Mouse (Mus musculus) adrenal gland, postnatal 36 days (tissue): ENCODE measurements around the gene Susd2. TPM values are rescaled to one million over a fixed set of nuclear protein-coding genes. Genes with fewer than 3 reads are reported as not detected.

Experiments
- DNase-seq, 2 experiments: peaks; one replicate each; pipeline ENCODE4 v3.0.0; 2021; ENCODE audit warnings: mixed read lengths in 1 of 2
- long read RNA-seq, 2 experiments: library from polyadenylated mRNA; stranded (forward); transcript quantifications; one replicate each; pipeline ENCODE4 v2.0.0; 2021; ENCODE audit warnings: borderline sequencing depth in 2 of 2
- total RNA-seq, 2 experiments: library from RNA; stranded (reverse); gene quantifications; 2 replicates each; pipeline ENCODE4 v1.2.3; 2021

The Susd2 gene
- total RNA-seq = 10 to 100 TPM in 1 of 2 experiments, 1 to 10 TPM in 1; 9.7 to 11.0 TPM
- long read RNA-seq, experiment 1, partial matches to known transcripts = 4 of 7 reads
- long read RNA-seq, experiment 1, other reads (novel, unspliced or antisense) = 1 of 7 reads
- long read RNA-seq, experiment 2, partial matches to known transcripts = 0 of 1 reads
- long read RNA-seq, experiment 2, other reads (novel, unspliced or antisense) = 0 of 1 reads

GRCm38 (mm10) chr10:75643741-75644343 is at the start of gene Susd2:
TSS of gene Susd2 (minus strand) at chr10:75644008.
- peak; percentile 65 to 84 for DNase-seq

GRCm38 (mm10) chr10:75688598-75688997 is 44.8 kb upstream of the Susd2 start:
- no peak for DNase-seq

DNA sequence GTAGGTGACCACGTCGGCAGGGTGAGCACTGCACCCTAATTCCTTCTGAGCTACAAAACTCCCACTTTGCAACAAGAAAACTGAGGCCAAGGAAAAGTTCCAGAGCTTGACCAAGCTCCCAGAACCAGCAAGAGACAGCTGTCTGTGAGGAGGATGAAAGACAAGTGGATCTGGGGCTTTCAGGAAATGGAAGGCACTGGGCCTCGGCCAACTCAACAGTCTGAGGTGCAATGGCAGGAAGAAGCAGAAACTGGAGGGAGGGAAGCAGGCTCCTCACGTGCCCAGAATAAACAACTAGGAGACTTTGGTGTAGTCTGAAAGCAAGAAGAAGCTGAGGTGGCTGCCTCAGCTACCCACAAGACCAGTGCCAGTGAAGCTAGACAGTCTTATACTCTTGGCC is 42.9 kb upstream of the Susd2 start:
- DNase-seq = no peak

DNA sequence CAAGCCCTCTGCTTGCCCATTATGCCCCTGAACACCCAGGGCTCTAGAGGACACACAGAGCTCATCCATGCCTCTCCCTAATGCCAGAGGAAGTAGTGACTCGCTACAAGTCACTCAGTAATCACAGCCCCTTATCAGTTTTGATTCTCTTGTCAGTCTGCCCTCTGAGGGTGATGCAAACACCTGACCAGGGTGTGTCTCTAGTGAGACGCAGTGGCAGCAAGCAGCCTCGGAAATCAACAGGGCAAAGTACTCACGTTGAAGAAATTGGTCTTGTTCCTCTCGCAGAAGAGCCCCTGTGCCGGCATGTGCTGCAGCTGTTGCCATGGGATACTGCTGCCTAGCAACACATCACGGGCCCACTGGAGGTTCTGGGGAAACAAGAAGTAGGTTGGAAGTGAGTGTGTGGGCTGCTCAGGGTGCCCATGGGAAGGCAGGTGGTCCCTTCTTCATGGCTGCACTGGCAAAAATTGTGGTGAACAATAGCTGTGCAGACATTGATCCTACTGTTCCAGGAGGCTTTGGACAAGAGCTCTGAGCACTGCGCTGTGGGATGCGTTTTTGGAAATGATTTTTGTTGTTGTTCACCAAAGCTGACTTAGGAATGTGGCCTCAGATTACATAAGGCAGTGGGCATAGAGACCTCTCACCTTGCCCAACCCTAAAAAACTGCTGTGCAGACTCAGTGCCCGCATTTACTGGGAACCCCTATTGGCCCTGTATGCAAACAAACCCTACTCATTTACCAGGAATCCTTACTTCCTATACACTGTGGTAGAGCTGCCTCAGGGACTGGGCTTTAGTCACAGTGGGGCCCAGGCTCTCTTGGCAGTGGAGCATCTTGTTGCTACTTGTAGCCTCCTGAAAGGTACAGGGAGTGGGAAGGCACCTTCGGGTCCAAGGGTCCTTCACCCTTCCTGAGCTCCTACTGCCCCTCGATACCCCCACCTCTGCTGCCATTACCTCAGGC is 40.5 kb upstream of the Susd2 start:
- no peak for DNase-seq

DNA sequence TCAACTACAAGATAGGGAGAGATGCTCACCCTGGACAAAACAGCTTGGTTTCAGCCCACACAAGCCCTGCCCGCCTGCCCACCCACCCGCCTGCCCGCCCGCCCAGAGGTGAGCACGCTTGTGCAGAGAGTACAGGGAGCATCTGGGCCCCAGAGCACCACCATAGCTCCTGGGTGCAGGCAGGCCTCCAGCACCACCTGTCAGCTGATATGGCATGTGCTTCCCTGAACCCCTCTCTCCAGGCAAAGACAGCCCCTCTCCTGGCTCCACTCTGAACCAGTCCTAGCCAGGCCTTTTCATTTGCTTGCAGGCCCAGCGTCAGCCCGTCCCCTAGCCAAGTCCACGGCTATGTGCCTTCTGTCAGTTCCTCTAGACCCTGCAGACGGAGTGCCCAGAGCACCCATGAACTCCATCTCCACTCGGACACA is 36.8 kb upstream of the Susd2 start:
- DNase-seq = no peak

DNA sequence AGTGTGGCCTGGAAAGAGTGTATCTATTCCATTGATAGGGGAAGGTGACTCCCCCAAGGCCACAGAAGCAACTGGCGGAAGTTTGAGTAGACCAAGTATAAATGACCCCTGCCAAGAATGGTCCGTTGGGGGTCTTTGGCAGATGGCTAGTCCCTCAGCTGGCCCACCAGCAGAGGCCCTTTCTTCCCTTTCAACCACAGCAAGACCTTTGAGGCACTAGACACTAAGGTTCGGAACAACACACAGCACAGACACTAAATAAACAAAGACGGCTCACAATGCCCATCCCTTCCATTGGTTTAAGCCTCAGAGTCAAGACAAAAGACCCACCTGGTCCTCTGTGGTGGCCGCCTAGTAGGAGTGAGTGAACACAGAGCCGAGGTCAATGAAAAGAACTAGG is 35.4 kb upstream of the Susd2 start:
- DNase-seq = no peak

DNA sequence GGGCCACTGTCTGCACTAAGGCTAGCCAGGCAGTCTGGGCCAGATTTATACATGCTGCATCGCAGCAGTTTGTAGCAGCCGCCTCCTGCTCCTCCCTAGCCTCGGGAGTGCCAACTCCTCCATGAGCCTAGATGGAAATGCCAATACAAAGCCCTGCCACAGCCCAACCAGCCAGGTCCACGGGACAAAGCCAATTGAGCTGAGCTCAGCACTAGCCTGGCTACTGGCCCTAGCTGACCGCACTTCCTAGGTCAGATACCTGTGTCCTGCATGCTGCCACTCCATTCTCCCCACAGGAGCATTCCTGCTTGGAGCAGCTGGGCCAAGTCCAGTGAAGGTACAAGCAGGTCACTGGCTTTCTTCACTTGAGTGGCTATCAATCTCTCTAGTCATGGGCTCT is 34.2 kb upstream of the Susd2 start:
- DNase-seq = no peak

DNA sequence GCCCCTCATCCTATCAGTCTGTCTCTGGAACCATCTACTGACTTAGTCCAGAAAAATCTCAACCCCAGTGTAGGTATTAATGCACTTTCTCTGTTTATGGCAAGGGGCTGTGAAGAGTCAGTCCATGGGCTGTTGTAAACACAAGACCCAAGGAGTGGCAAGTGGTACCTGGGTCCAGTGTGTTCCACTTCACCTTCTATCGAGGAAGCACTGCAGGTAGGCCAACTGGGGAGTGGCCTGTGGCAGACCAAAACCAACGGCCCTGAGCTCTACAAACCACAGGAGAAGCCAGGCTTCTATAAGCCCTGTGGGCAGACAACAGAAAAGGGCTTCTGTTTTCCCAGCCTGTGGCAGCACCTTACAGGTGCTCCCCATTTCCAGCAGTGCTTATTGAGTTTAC is 33.8 kb upstream of the Susd2 start:
- DNase-seq = no peak

DNA sequence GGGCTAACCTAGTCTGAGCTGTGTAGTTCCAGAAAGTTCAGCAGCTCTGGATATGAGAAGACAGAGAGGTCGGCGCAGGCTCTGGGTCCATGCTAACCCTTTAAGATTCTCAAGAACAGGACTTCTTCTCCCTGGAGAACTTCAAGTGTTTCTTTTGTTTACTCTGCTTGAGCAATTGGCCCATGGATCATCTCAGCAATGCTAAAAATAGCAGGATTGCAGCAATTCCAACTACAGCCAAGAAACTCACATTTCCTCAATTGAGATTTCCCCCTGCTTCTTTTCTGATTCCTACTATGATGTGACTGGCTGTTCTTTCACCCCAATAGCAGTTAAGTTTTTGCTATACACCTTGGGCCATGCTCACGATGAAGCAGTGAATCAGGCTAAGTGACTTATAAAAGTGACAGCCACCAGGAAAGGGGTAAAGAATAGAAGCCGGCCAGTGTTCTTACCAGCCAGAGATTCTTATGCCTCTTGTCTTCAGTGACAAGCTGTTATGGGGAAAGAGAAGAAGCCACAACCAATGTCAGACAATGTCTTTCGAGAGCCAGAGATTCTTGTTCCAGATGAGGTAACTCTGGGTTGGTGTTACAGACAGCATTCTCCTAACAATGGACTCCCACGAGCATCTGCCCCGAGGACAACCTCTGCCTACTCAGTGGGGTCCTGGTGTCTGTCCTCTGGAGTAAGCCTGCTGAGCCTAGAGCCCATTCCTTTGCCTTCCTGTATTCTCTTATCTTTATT is 33.2 kb upstream of the Susd2 start:
- DNase-seq = peak in 1 of 2 experiments; percentile 13

DNA sequence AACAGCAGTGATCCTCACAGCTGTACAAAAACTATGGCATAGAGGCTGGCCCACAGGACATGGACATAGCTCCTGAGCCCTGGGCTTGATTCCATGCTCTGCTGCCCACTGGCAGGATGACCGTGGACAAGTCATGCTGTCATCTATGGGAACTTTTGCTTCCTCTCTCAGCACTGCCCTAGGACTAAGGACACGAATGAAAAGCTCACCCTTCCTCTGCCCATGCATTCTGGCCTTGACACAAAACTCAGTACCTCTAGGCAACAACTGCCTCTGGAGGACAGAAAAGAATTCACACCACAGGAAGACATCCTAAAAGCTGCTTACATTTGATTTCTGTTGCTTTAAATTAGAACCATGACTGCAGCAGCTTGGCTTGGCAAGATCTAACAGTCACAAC is 32.5 kb upstream of the Susd2 start:
- no peak for DNase-seq

DNA sequence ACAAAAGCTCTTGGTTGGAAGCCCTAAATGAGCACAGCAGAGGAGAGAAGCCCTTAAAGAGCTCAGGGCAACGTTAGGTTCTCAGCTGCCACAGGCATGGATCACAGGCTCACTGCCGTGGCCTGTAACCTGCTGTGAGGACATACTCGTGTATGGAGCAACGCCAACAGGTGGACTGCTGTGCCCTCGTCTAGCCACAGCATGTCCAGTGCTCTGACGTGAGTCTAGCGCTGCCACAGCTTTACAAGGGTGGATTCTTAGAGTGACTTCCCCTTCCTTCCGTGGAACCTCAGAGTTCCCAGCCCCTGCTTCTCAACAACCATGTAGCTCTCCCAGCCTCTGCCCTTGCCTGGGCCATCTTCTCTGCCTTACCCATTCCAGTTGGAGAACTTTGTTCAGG is 31.8 kb upstream of the Susd2 start:
- DNase-seq = no peak

DNA sequence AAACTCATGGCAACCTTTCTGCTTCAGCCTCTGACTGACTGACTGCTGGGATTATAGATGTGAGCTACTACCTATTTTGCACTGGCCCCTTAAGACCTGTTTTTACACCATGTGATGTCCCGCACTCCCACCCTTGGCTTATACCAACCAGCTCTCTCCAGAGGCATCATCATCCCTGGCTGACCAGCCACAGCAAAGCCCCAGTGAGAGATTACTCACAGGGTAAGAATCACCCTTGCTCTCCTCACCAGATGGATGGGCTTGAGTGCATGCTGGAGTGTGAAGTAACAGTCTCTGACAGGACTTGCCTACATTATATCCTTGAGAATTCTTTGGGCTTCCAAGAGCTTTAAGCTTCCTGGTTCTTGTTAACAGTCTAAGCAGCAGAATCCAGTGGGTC is 26.1 kb upstream of the Susd2 start:
- DNase-seq = no peak

DNA sequence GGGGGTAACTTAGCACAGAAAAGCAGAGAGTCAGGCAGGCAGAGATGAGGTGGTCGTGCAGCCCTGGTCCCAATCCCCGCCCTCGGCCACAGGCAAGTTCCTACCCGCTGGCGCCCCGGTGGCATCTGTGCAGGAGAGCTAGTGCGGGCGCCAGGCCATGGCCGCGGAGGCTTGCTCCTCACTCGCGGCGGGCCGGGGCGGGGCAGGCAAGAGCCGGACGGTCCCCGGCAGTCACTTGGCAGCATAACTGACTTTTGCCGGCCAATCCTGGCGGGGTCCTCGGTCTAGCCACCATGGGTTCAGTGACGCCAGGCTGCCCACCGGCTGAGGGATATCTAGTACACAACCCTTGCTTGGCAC is 24.1 kb upstream of the Susd2 start:
- peak; percentile 85 to 91 for DNase-seq

- DNase-seq = peak; percentile 76 to 82
Measured at GRCm38 (mm10) chr10:75667115-75667910, 23.5 kb upstream of the Susd2 start.

GRCm38 (mm10) chr10:75666451-75667030 is 22.7 kb upstream of the Susd2 start:
- DNase-seq = no peak

DNA sequence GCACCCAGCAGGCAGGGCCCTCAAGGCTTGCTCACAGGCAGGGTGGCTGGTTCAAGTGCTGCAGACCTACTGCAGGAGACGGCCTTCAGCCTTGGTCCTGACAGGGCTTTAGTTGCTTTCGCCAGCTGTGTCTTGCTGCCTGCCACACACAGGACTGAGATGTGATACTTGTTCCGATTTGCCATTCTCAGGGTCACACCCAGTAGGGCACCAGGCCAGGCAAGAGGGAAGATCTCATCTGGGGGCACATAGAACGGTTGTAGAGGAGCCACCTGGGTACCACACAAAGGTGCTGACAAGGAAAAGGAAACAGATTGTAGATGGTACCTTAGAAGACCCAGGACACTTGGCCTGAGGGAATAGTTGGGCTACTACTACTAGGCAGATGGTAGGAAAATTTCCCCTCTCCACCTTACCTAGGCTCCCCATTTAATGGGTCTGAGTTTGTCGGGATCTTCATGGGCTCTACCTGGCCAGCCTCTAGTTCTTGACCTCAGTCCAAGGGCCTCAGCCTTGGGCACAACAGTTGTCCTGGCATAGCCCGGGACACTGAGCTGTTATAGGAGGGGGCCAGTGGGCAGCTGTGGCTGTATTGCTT is 21.0 kb upstream of the Susd2 start:
- DNase-seq = peak; percentile 14 to 28

DNA sequence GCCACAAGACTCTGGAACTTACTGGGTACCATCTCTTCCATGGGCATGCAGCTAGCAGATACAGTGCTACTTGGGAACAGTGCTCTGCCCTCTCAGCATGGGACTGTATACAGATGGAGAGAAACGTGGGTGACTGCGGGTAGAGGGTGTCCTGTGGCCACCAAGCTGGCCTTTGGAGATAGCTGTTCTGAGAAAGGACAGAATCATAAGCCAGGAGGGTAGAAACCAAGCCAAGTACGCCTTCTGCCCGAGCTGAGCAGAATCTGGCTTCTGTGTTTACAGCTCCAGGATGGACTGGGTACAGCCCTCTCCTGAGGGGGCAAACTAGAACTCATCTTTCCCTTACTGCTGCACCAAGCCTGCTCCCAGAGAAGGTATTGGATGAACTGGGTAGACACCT is 18.8 kb upstream of the Susd2 start:
- no peak for DNase-seq

GRCm38 (mm10) chr10:75661876-75662275 is 18.1 kb upstream of the Susd2 start:
- no peak for DNase-seq

GRCm38 (mm10) chr10:75661381-75661780 is 17.6 kb upstream of the Susd2 start:
- DNase-seq = no peak

GRCm38 (mm10) chr10:75657772-75658171 is 14.0 kb upstream of the Susd2 start:
- no peak for DNase-seq

DNA sequence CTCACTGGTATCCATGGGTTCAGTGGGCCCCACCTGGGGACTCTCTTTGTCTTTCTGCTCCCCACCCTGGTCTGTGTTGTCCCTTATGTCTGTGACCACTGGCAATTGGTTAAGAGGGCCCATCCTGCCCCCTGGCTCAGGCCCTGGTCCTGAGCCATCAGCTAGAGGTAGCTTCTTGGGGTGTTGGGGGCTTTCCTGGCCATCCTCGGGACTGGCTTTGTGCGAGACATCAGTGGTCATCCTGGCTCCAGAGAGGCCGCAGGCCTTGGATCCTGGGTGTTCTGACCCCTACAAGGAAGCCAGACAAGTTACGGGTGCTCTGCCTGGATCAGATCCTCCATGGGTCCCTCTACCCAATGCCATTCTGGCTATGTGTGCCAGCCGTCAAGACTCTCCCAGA is 13.4 kb upstream of the Susd2 start:
- DNase-seq = no peak
